ENCODE assay signal across 11 mouse cellular contexts in genomic region chr14:52016625-52017405, GRCm38 (mm10). TPM values are rescaled to one million over a fixed set of nuclear protein-coding genes. Genes with fewer than 3 reads are reported as not detected.
DNase-seq lines count a peak whose midpoint lies in the region; ATAC-seq and TF ChIP-seq lines count a peak whose summit lies in the region.
"Had no signal": no experiment of that assay in that cellular context is flagged by ENCODE, and none has a peak within 500 bp of the region (broad histone marks: within the 10 kb centered on the region; RNA-seq: fewer than 3 reads in every experiment).

No protein-coding gene starts in this region.

- H3K9me3 ChIP-seq in forebrain, embryonic 10.5 days = no peaks in the 10 kb centered on the region
- no peaks in the 10 kb centered on the region for H3K9me3 ChIP-seq in forebrain, postnatal 0 days (ENCODE audit: low read length)
- H3K9me3 ChIP-seq in lung, postnatal 0 days (ENCODE audit: low read length) = no peaks in the 10 kb centered on the region
- no peaks in the 10 kb centered on the region for H3K9me3 ChIP-seq in hindbrain, postnatal 0 days (ENCODE audit: low read length)
- H3K9me3 ChIP-seq in stomach, embryonic 14.5 days (ENCODE audit: control insufficient read depth, low read depth, low read length) = no peaks in the 10 kb centered on the region

- no peak for DNase-seq in forebrain, embryonic 10.5 days (ENCODE audit: extremely low spot score, low spot score)
- DNase-seq in forebrain, postnatal 0 days = no peak
- no peak for DNase-seq in lung, postnatal 0 days (ENCODE audit: low spot score)
- DNase-seq in lung, postnatal 25 days (ENCODE audit: low spot score) = no peak
- no peak for DNase-seq in hindbrain, postnatal 0 days (ENCODE audit: low spot score)
- no peak for DNase-seq in urinary bladder, postnatal 25 days (ENCODE audit: low spot score)
- DNase-seq: adrenal gland, adult 2 months; gastrocnemius, postnatal 14 days had no signal

- H3K4me2 ChIP-seq in forebrain, postnatal 0 days (ENCODE audit: low read depth) = no peak overlapping the region
- no peak overlapping the region for H3K4me2 ChIP-seq in lung, postnatal 0 days (replicated peaks; ENCODE audit: low read depth, low read length)
- H3K4me2 ChIP-seq in hindbrain, postnatal 0 days (ENCODE audit: low read depth, low read length) = no peak overlapping the region
- no peak overlapping the region for H3K4me2 ChIP-seq in stomach, embryonic 14.5 days (replicated peaks; ENCODE audit: low read depth, low read length)

- H3K4me3 ChIP-seq in forebrain, embryonic 10.5 days = peak overlapping the region; percentile 20; the same call in 1 of the 2 replicates
- no peak overlapping the region for H3K4me3 ChIP-seq in forebrain, postnatal 0 days (ENCODE audit: low read depth, low read length)
- H3K4me3 ChIP-seq in lung, postnatal 0 days (ENCODE audit: low read depth, low read length) = no peak overlapping the region
- no peak overlapping the region for H3K4me3 ChIP-seq in hindbrain, postnatal 0 days (ENCODE audit: low read length)
- H3K4me3 ChIP-seq in stomach, embryonic 14.5 days (ENCODE audit: low read depth, low read length) = no peak overlapping the region

- TF ChIP-seq EP300 in lung, postnatal 0 days (IDR thresholded peaks at IDR 0.05) = no peak

- 76% methylated on average over 13 of the region's 13 CpGs for WGBS in forebrain, embryonic 10.5 days
- whole genome bisulfite sequencing in forebrain, postnatal 0 days = 73% methylated on average over 13 of the region's 13 CpGs
- WGBS in lung, postnatal 0 days = 90% methylated on average over 13 of the region's 13 CpGs
- WGBS in hindbrain, postnatal 0 days = 73% methylated on average over 13 of the region's 13 CpGs
- WGBS in stomach, embryonic 14.5 days = 81% methylated on average over 13 of the region's 13 CpGs

- no peak for TF ChIP-seq CTCF in forebrain, postnatal 0 days (IDR thresholded peaks at IDR 0.05; ENCODE audit: low read depth)
- no peak for TF ChIP-seq CTCF in lung, postnatal 0 days (IDR thresholded peaks at IDR 0.05)
- no peak for TF ChIP-seq CTCF in hindbrain, postnatal 0 days (IDR thresholded peaks at IDR 0.05; ENCODE audit: low read depth)

- H3K27ac ChIP-seq in forebrain, embryonic 10.5 days = peak overlapping the region; percentile 100
- H3K27ac ChIP-seq in forebrain, postnatal 0 days (ENCODE audit: low read depth, low read length) = no peak overlapping the region
- H3K27ac ChIP-seq in lung, postnatal 0 days (ENCODE audit: low read length) = peak overlapping the region; percentile 40
- peak overlapping the region; percentile 96; the same call in 1 of the 2 replicates for H3K27ac ChIP-seq in hindbrain, postnatal 0 days
- H3K27ac ChIP-seq in stomach, embryonic 14.5 days (ENCODE audit: low read length) = peak overlapping the region; percentile 87; the same call in 1 of the 2 replicates

- H3K36me3 ChIP-seq in forebrain, embryonic 10.5 days (replicated peaks) = peaks cover 13% of the 10 kb centered on the region
- H3K36me3 ChIP-seq in forebrain, postnatal 0 days (ENCODE audit: insufficient read depth) = no peaks in the 10 kb centered on the region
- no peaks in the 10 kb centered on the region for H3K36me3 ChIP-seq in lung, postnatal 0 days (ENCODE audit: insufficient read depth, low read length)
- H3K36me3 ChIP-seq in hindbrain, postnatal 0 days (ENCODE audit: insufficient read depth, low read length) = no peaks in the 10 kb centered on the region
- H3K36me3 ChIP-seq in stomach, embryonic 14.5 days (ENCODE audit: control insufficient read depth, insufficient read depth, low read length) = no peaks in the 10 kb centered on the region

- no peaks in the 10 kb centered on the region for H3K27me3 ChIP-seq in forebrain, embryonic 10.5 days (ENCODE audit: poor library complexity, severe bottlenecking)
- no peaks in the 10 kb centered on the region for H3K27me3 ChIP-seq in forebrain, postnatal 0 days (ENCODE audit: insufficient read depth, low read length)
- H3K27me3 ChIP-seq in lung, postnatal 0 days (replicated peaks; ENCODE audit: insufficient read depth, low read length) = no peaks in the 10 kb centered on the region
- no peaks in the 10 kb centered on the region for H3K27me3 ChIP-seq in hindbrain, postnatal 0 days (ENCODE audit: insufficient read depth, low read length)
- H3K27me3 ChIP-seq in stomach, embryonic 14.5 days (ENCODE audit: control insufficient read depth, insufficient read depth, low read length) = no peaks in the 10 kb centered on the region

- peaks cover 89% of the 10 kb centered on the region for H3K4me1 ChIP-seq in forebrain, embryonic 10.5 days
- H3K4me1 ChIP-seq in forebrain, postnatal 0 days (ENCODE audit: insufficient read depth) = peaks cover 8% of the 10 kb centered on the region
- H3K4me1 ChIP-seq in lung, postnatal 0 days (ENCODE audit: insufficient read depth, low read depth, low read length) = no peaks in the 10 kb centered on the region; the same call in 1 of the 2 replicates
- H3K4me1 ChIP-seq in hindbrain, postnatal 0 days (ENCODE audit: insufficient read depth, low read length) = peaks cover 32% of the 10 kb centered on the region
- H3K4me1 ChIP-seq in stomach, embryonic 14.5 days (ENCODE audit: control insufficient read depth, insufficient read depth, low read length) = peaks cover 27% of the 10 kb centered on the region

- no peak overlapping the region for H3K9ac ChIP-seq in forebrain, postnatal 0 days
- no peak overlapping the region for H3K9ac ChIP-seq in lung, postnatal 0 days (replicated peaks; ENCODE audit: low read depth)
- no peak overlapping the region for H3K9ac ChIP-seq in hindbrain, postnatal 0 days (replicated peaks; ENCODE audit: low read length)
- no peak overlapping the region for H3K9ac ChIP-seq in stomach, embryonic 14.5 days (replicated peaks; ENCODE audit: low read depth, low read length)

- no peak for ATAC-seq in forebrain, postnatal 0 days
- no peak for ATAC-seq in lung, postnatal 0 days
- no peak for ATAC-seq in hindbrain, postnatal 0 days
- no peak for ATAC-seq in stomach, embryonic 14.5 days (ENCODE audit: insufficient number of reproducible peaks, insufficient read depth, low FRiP score, low read depth)
- no peak for ATAC-seq in megakaryocyte-erythroid progenitor cell, adult 5-6 weeks (replicated peaks; ENCODE audit: low FRiP score, low TSS enrichment, poor library complexity, severe bottlenecking)

RNA-seq across cellular contexts. Expression of gene Tmem253, which starts 1.4 kb away (rescaled TPM):
- polyA plus RNA-seq in forebrain, embryonic 10.5 days (2016; fragmentation: Nextera tagmentation; extraction: Ambion mirVana) = 0.63 and 0.96 TPM in 2 replicates
- 0.38 TPM in 1 of 2 replicates, not detected in the other for total RNA-seq in forebrain, postnatal 0 days (2014; rRNA removed)
- polyA plus RNA-seq in forebrain, postnatal 0 days (2015; fragmentation: Nextera tagmentation; extraction: Ambion mirVana) = 0.67 TPM in 1 of 2 replicates, not detected in the other
- polyA plus RNA-seq in lung, postnatal 0 days (2015; fragmentation: Nextera tagmentation; extraction: Ambion mirVana) = 0.66 and 0.96 TPM in 2 replicates
- not detected in 2 replicates for total RNA-seq in hindbrain, postnatal 0 days (2014; rRNA removed)
- 0.51 and 0.53 TPM in 2 replicates for polyA plus RNA-seq in hindbrain, postnatal 0 days (2015; fragmentation: Nextera tagmentation; extraction: Ambion mirVana)
- polyA plus RNA-seq in stomach, embryonic 14.5 days (2014; fragmentation: Nextera tagmentation; extraction: Ambion mirVana) = 0.62 and 2.0 TPM in 2 replicates
- total RNA-seq in megakaryocyte-erythroid progenitor cell, adult 5-6 weeks (2014; fragmentation: Nextera tagmentation) = not detected in 2 replicates
- total RNA-seq in megakaryocyte-erythroid progenitor cell, adult 5-6 weeks (2017) = not detected in 2 replicates

RNA-seq across cellular contexts. Expression of gene Zfp219, which starts 3.7 kb away (rescaled TPM):
- 85.4 and 87.6 TPM in 2 replicates for polyA plus RNA-seq in forebrain, embryonic 10.5 days (2016; fragmentation: Nextera tagmentation; extraction: Ambion mirVana)
- 37.2 and 51.4 TPM in 2 replicates for total RNA-seq in forebrain, postnatal 0 days (2014; rRNA removed)
- polyA plus RNA-seq in forebrain, postnatal 0 days (2015; fragmentation: Nextera tagmentation; extraction: Ambion mirVana) = 16.6 and 19.8 TPM in 2 replicates
- 23.0 and 24.1 TPM in 2 replicates for polyA plus RNA-seq in lung, postnatal 0 days (2015; fragmentation: Nextera tagmentation; extraction: Ambion mirVana)
- total RNA-seq in hindbrain, postnatal 0 days (2014; rRNA removed) = 91.7 and 98.7 TPM in 2 replicates
- 25.8 and 31.0 TPM in 2 replicates for polyA plus RNA-seq in hindbrain, postnatal 0 days (2015; fragmentation: Nextera tagmentation; extraction: Ambion mirVana)
- 30.8 and 32.8 TPM in 2 replicates for polyA plus RNA-seq in stomach, embryonic 14.5 days (2014; fragmentation: Nextera tagmentation; extraction: Ambion mirVana)
- 8.6 and 15.1 TPM in 2 replicates for total RNA-seq in megakaryocyte-erythroid progenitor cell, adult 5-6 weeks (2014; fragmentation: Nextera tagmentation)
- 4.8 and 30.1 TPM in 2 replicates for total RNA-seq in megakaryocyte-erythroid progenitor cell, adult 5-6 weeks (2017)

RNA-seq across cellular contexts. Expression of gene Olfr221, which starts 25.4 kb away (rescaled TPM):
- polyA plus RNA-seq in forebrain, embryonic 10.5 days (2016; fragmentation: Nextera tagmentation; extraction: Ambion mirVana) = not detected in 2 replicates
- not detected in 2 replicates for total RNA-seq in forebrain, postnatal 0 days (2014; rRNA removed)
- not detected in 2 replicates for polyA plus RNA-seq in forebrain, postnatal 0 days (2015; fragmentation: Nextera tagmentation; extraction: Ambion mirVana)
- 0.08 TPM in 1 of 2 replicates, not detected in the other for polyA plus RNA-seq in lung, postnatal 0 days (2015; fragmentation: Nextera tagmentation; extraction: Ambion mirVana)
- total RNA-seq in hindbrain, postnatal 0 days (2014; rRNA removed) = not detected in 2 replicates
- not detected in 2 replicates for polyA plus RNA-seq in hindbrain, postnatal 0 days (2015; fragmentation: Nextera tagmentation; extraction: Ambion mirVana)
- not detected in 2 replicates for polyA plus RNA-seq in stomach, embryonic 14.5 days (2014; fragmentation: Nextera tagmentation; extraction: Ambion mirVana)
- total RNA-seq in megakaryocyte-erythroid progenitor cell, adult 5-6 weeks (2014; fragmentation: Nextera tagmentation) = not detected in 2 replicates
- not detected in 2 replicates for total RNA-seq in megakaryocyte-erythroid progenitor cell, adult 5-6 weeks (2017)
- total RNA-seq: adrenal gland, adult 2 months; gastrocnemius, postnatal 14 days had no signal
- polyA plus RNA-seq: adrenal gland, adult 2 months; liver, embryonic 11.5 days had no signal

RNA-seq across cellular contexts. Expression of gene Arhgef40, which starts 32.3 kb away (rescaled TPM):
- 97.5 and 102 TPM in 2 replicates for polyA plus RNA-seq in forebrain, embryonic 10.5 days (2016; fragmentation: Nextera tagmentation; extraction: Ambion mirVana)
- 61.6 and 84.6 TPM in 2 replicates for total RNA-seq in forebrain, postnatal 0 days (2014; rRNA removed)
- polyA plus RNA-seq in forebrain, postnatal 0 days (2015; fragmentation: Nextera tagmentation; extraction: Ambion mirVana) = 27.3 and 46.8 TPM in 2 replicates
- polyA plus RNA-seq in lung, postnatal 0 days (2015; fragmentation: Nextera tagmentation; extraction: Ambion mirVana) = 46.3 and 56.6 TPM in 2 replicates
- total RNA-seq in hindbrain, postnatal 0 days (2014; rRNA removed) = 113 and 124 TPM in 2 replicates
- polyA plus RNA-seq in hindbrain, postnatal 0 days (2015; fragmentation: Nextera tagmentation; extraction: Ambion mirVana) = 56.4 and 61.8 TPM in 2 replicates
- 116 and 118 TPM in 2 replicates for polyA plus RNA-seq in stomach, embryonic 14.5 days (2014; fragmentation: Nextera tagmentation; extraction: Ambion mirVana)
- total RNA-seq in megakaryocyte-erythroid progenitor cell, adult 5-6 weeks (2014; fragmentation: Nextera tagmentation) = 25.4 and 35.5 TPM in 2 replicates
- 5.1 and 39.4 TPM in 2 replicates for total RNA-seq in megakaryocyte-erythroid progenitor cell, adult 5-6 weeks (2017)
